Mouse (Mus musculus) adrenal gland, postnatal 0 days (tissue): ENCODE measurements around the gene Dusp9. TPM values are rescaled to one million over a fixed set of nuclear protein-coding genes. Genes with fewer than 3 reads are reported as not detected.

Experiments
- polyA plus RNA-seq: library from polyadenylated mRNA; unstranded; fragments of >200 nt; fragmentation: Nextera tagmentation; extraction: Ambion mirVana; gene quantifications from 2 replicates; pipeline ENCODE4 v1.2.1, GENCODE M21; 2015

The Dusp9 gene
- polyA plus RNA-seq = 1.3 and 1.9 TPM in 2 replicates

GRCm38 (mm10) chrX:73639255-73639675 is at the start of gene Dusp9:
TSS of gene Dusp9 (plus strand) at chrX:73639419.

GRCm38 (mm10) chrX:73659575-73660283 is 20.5 kb downstream of the Dusp9 start, which contains the start of gene Pnck:
TSS of gene Pnck (minus strand) at chrX:73660117.

GRCm38 (mm10) chrX:73672879-73673618 is 33.8 kb downstream of the Dusp9 start, which contains the start of gene Slc6a8:
TSS of gene Slc6a8 (plus strand) at chrX:73673150.

Other genes with a start within 250 kb of the Dusp9 start
- gene Gm18336, start 240.7 kb upstream of the Dusp9 start, polyA plus RNA-seq = not detected in 2 replicates
- gene Zfp92, start 228.3 kb upstream of the Dusp9 start, polyA plus RNA-seq = 0.12 and 0.17 TPM in 2 replicates
- gene Trex2, start 204.1 kb upstream of the Dusp9 start, polyA plus RNA-seq = 0.82 TPM in 1 of 2 replicates, not detected in the other
- gene Haus7, start 180.4 kb upstream of the Dusp9 start, polyA plus RNA-seq = 62.6 and 76.6 TPM in 2 replicates
- gene Bgn, start 155.8 kb upstream of the Dusp9 start, polyA plus RNA-seq = 128 and 200 TPM in 2 replicates
- gene Atp2b3, start 136.3 kb upstream of the Dusp9 start, polyA plus RNA-seq = 1.7 and 4.0 TPM in 2 replicates
- gene Pnck, start 20.7 kb downstream of the Dusp9 start, polyA plus RNA-seq = 21.9 and 26.7 TPM in 2 replicates
- 5.1 and 6.5 TPM in 2 replicates for gene Slc6a8, start 33.7 kb downstream of the Dusp9 start, polyA plus RNA-seq
- gene Bcap31, start 76.8 kb downstream of the Dusp9 start, polyA plus RNA-seq = 247 and 325 TPM in 2 replicates
- gene Abcd1, start 77.2 kb downstream of the Dusp9 start, polyA plus RNA-seq = 13.7 and 17.9 TPM in 2 replicates
- gene Plxnb3, start 117.7 kb downstream of the Dusp9 start, polyA plus RNA-seq = 0.84 and 1.1 TPM in 2 replicates
- gene Srpk3, start 135.0 kb downstream of the Dusp9 start, polyA plus RNA-seq = 0.60 and 1.4 TPM in 2 replicates
- gene Idh3g, start 147.5 kb downstream of the Dusp9 start, polyA plus RNA-seq = 175 and 260 TPM in 2 replicates
- 368 and 460 TPM in 2 replicates for gene Ssr4, start 147.6 kb downstream of the Dusp9 start, polyA plus RNA-seq
- gene Pdzd4, start 185.6 kb downstream of the Dusp9 start, polyA plus RNA-seq = 0.47 and 0.80 TPM in 2 replicates